Mouse (Mus musculus) bone marrow, adult 2 months (tissue): ENCODE measurements around the gene Krtap29-1. TPM values are rescaled to one million over a fixed set of nuclear protein-coding genes. Genes with fewer than 3 reads are reported as not detected.

Experiments
- H3K27ac ChIP-seq: fragments of 200-500 bp; 2 replicates; pipeline ENCODE4 v1.5.1; 2012; ENCODE audit warnings: low read depth, mild to moderate bottlenecking, control low read depth, inconsistent platforms, low read length; ENCODE audit not compliant: control insufficient read depth, poor library complexity, insufficient read depth
- H3K4me1 ChIP-seq: fragments of 200-500 bp; 2 replicates; pipeline ENCODE4 v1.6.1; 2011; ENCODE audit warnings: low read length; ENCODE audit not compliant: control insufficient read depth, insufficient read depth
- H3K4me3 ChIP-seq: fragments of 200-500 bp; replicated peaks from 2 replicates; pipeline ENCODE3; 2011; ENCODE audit warnings: mild to moderate bottlenecking, low read depth, low read length, control low read depth; ENCODE audit not compliant: control insufficient read depth
- CTCF ChIP-seq: fragments of 200-500 bp; IDR thresholded peaks from 2 replicates; pipeline ENCODE4 v1.5.1; 2011; ENCODE audit warnings: low read length, control low read depth; ENCODE audit not compliant: control insufficient read depth, insufficient read depth
- POLR2A ChIP-seq: fragments of 200-500 bp; IDR thresholded peaks from 2 replicates; pipeline ENCODE4 v1.6.1; 2011; ENCODE audit warnings: low read depth, mild to moderate bottlenecking, control low read depth, low read length, borderline replicate concordance; ENCODE audit not compliant: control insufficient read depth
- WGBS: fragments of 180-500 bp; shearing (Covaris S2); methylation state at CpG from one replicate; pipeline ENCODE4 v1.1.7; 2018; 5-methylcytosine and 5-hydroxymethylcytosine counted together
- polyA plus RNA-seq: library from polyadenylated mRNA; stranded (reverse); fragments of >200 nt; gene quantifications from 2 replicates; pipeline ENCODE4 v1.2.4, GENCODE M21; 2011; ENCODE audit warnings: low replicate concordance; ENCODE audit not compliant: missing spikeins, insufficient read depth, insufficient read length

The Krtap29-1 gene
- polyA plus RNA-seq = not detected in 2 replicates

DNA sequence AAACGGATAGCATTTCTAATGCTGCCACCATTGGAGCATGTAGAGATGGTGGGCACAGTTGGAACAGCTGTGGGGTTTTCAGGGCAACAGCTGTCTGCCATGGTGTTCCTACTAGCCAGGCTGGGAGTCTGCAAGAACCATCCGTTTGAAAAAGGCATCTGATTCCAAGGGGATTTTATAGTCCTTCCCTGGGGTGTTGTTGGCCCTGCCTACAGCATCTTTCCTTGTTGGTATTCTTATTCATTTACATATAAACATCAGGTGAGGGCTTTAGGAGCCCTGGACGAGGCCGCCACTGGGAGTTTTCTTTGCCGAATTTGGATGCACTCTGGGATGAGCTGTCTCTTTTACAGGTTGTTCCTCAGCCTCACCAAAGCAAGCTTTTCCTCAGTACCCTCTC, at the start of gene Krtap29-1:
Gene Krtap29-1, minus strand, starts transcription at position 101 of the 400 bp plus-strand sequence.
- WGBS = 71% methylated on average over 5 of the region's 5 CpGs
- Histone ChIP-seq H3K4me1 (no peaks in the 10 kb centered on the region), H3K27ac (no peak within 1 kb of the TSS), H3K4me3 (no peak within 1 kb of the TSS)
- TF ChIP-seq POLR2A (no peak), CTCF (no peak)

DNA sequence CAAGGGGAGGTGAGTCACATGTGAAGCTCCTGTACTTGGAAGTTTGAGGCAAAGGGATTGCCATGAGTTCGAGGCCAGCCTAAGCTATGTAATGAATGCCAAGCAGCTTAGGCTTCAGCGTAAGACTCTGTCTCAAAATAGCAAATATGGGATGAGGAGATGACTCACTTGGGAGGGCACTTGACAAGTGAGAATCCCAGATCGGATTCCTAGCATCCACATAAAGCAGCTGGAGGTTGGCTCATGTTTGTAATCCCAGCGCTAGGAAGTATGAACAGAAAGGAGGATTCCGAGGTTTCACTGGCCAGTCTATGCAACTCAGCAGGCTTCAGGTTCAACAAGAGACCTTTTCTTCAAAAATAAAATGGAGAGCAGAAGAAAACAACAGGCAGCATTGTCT, 42.6 kb upstream of the Krtap29-1 start:
- H3K27ac ChIP-seq = no peak overlapping the region
- H3K4me1 ChIP-seq = no peaks in the 10 kb centered on the region
- no peak for TF ChIP-seq CTCF
- no peak for TF ChIP-seq POLR2A
- 78% methylated on average over 5 of the region's 5 CpGs for WGBS
- H3K4me3 ChIP-seq = no peak overlapping the region

DNA sequence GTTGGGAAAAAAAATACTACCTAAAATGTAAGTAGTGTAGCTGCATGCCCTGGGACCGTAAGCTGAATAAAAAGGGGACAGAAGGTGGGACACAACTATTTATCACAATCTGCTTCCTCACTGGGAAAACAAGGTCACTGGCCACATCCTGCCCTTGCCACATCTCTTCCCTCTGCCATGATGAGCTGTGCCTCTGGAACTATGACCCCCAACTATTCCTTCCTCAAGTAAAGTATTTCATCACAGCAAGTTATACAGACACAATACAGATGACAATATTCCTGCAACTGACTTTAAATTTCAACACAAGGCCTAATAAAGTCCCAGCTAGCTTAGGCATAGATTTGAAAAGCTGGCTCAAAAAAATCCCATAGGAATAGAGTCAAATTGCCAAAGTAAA, 40.6 kb upstream of the Krtap29-1 start:
- Histone ChIP-seq H3K4me1 (no peaks in the 10 kb centered on the region), H3K27ac (no peak overlapping the region), H3K4me3 (no peak overlapping the region)
- 53% methylated on average over 1 of the region's 1 CpGs for WGBS
- TF ChIP-seq POLR2A (no peak), CTCF (no peak)

DNA sequence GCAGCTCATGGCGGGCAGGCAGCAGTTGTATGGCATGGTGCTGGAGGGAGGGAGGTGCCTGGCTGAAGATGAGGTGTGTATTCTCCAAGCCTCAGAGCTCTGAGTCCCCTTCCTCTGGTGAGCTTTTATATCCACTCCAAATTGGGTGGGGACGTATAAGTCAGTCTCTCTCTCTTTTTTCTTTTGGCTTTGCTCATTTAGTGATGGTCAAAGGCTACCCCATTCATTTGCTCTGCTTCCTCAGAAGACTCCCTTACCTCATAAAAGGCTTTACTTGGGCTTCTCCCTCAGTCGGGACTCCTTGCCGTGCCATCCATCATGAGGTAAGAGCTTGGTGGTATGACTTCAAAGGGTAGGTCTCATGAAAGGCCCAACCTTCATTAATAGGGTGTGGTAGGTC, 37.3 kb upstream of the Krtap29-1 start, which contains the start of gene Krt33a:
Gene Krt33a, minus strand, starts transcription at position 101 of the 400 bp plus-strand sequence.
- 66% methylated on average over 4 of the region's 4 CpGs for WGBS
- Histone ChIP-seq H3K4me1 (no peaks in the 10 kb centered on the region), H3K27ac (no peak within 1 kb of the TSS), H3K4me3 (no peak within 1 kb of the TSS)
- no peak for TF ChIP-seq POLR2A
- no peak for TF ChIP-seq CTCF

DNA sequence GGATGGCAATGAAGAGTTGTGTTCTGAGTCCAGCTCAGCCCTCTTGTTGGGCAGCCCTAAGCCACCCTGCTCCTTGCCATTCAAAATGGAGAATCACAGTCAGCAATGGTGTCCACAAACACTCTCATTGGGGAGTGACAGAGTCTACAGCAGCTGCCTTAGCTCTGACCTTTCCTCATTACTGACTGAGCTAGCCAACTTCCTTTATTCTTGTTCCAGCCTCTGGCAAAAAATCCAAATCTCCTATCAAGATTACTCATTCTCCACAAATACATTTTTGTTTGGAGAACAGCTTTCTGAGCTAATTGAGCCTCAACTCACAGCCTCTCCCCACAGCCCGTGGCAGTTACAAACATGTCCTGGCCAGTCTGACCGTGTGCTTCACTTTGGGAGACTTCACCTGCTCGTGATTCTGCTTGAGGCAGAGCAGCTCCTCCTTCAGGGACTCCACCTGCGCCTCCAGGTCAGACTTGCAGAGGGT, 34.9 kb upstream of the Krtap29-1 start:
- Histone ChIP-seq H3K4me1 (no peaks in the 10 kb centered on the region), H3K27ac (no peak overlapping the region), H3K4me3 (no peak overlapping the region)
- 67% methylated on average over 4 of the region's 4 CpGs for WGBS
- TF ChIP-seq POLR2A (no peak), CTCF (no peak)

DNA sequence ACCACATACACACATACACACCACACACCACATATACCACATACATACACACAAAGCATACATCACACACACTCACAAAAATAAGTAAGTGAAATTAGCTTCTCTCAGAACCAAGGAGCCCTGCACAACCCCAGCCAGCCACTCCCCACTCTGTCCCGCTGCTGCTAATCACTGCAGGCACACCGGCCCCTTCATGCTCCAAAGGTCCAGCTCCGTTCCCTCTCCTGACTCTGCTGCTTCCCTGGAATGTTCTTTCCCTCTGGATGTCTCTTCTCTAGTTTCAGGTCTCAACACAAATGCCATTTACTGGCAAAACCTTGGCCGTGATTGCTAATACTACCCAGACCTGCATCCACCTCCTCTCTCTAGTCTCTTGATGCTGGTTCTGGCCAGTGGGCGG, 31.8 kb upstream of the Krtap29-1 start:
- TF ChIP-seq CTCF = no peak
- TF ChIP-seq POLR2A = no peak
- H3K4me1 ChIP-seq = no peaks in the 10 kb centered on the region
- 66% methylated on average over 5 of the region's 5 CpGs for WGBS
- no peak overlapping the region for H3K4me3 ChIP-seq
- no peak overlapping the region for H3K27ac ChIP-seq

DNA sequence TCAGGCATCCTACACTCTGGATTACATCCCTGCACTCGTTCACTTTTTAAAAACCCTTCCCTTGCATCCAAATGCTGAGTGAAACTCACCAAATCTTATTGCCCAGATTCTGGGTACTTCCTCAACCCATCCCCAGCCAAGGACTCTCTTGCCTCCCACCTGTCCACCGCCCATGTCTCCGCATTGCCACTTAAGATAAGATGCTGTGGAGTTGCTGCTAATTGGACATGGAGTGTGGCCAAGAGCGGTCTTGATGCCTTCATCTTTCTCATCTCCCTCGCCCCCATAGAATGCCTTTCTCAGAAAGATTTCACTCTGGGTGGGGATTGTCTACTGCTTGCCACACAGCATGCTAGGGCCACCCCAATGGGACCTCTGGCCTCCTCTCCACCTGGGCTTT, 29.5 kb upstream of the Krtap29-1 start:
- no peak for TF ChIP-seq POLR2A
- TF ChIP-seq CTCF = no peak
- 77% methylated on average over 5 of the region's 5 CpGs for WGBS
- no peaks in the 10 kb centered on the region for H3K4me1 ChIP-seq
- H3K27ac ChIP-seq = no peak overlapping the region
- no peak overlapping the region for H3K4me3 ChIP-seq

DNA sequence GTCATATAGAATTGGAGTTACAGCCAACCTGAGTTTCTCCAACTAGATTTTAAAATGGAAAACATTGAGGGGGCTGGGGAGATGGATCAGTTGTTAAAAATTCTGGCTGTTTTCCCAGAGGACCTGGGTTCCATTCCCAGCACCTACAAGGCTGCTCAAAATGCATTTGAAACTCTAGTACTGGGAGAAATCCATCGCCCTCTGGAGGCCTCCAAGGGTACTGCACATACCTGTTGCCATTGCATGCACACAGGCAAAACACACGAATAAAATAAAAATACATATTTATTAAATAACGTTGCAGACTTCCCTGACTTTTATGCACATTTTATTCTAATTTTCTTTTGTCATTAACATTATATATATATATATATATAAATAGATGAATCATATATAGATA, 27.8 kb upstream of the Krtap29-1 start:
- H3K4me3 ChIP-seq = no peak overlapping the region
- H3K4me1 ChIP-seq = no peaks in the 10 kb centered on the region
- no peak overlapping the region for H3K27ac ChIP-seq
- 0 out of 2 replicates have a peak, but pooled peaks have one; percentile 14 for TF ChIP-seq CTCF
- no peak for TF ChIP-seq POLR2A
- 50% methylated on average over 3 of the region's 3 CpGs for WGBS

DNA sequence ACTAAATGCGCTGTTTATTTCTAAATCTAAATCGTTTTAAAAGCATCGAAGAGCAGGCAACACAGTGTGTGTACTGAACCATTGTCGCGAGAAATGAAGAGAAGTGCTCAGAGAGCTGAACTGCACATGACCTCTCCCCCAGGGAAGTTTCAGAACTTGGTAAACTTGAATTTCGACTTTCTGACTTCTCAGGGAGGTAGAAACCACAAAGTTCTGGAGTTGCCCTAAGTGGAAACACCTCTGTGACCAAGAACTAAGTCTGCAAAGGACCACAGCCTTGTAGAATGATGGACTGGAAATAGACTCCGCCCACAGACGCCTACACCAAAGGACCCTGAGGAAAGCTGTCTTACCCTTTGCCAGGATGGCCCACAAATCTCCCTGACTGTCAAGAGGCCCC, 27.1 kb upstream of the Krtap29-1 start:
- Histone ChIP-seq H3K4me3 (no peak overlapping the region), H3K27ac (no peak overlapping the region), H3K4me1 (no peaks in the 10 kb centered on the region)
- 79% methylated on average over 8 of the region's 8 CpGs for whole genome bisulfite sequencing
- TF ChIP-seq CTCF = no peak
- TF ChIP-seq POLR2A = no peak
